8 mouse cellular contexts compared by ENCODE assay signal in the genomic region with DNA sequence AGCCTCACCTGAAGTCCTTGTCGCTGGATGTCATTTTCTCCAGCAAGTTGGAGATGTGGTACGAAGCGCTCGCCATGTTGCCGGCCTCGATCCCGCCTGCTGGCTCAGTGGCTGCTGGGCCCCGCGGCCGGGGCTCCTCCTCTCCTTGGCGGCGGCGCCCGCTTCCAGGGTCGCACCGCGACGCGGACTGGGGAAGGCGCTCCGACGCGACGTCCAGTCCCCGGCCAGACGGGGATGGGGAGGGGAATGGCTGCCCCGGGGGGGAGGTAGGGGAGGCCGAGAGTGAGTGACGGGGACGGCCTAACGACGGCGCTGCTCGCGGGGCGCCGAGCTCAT. TPM values are rescaled to one million over a fixed set of nuclear protein-coding genes. Genes with fewer than 3 reads are reported as not detected.
A peak's percentile ranks its signal among the peaks of the same experiment; 100 is the strongest.
DNase-seq lines count a peak whose midpoint lies in the region; ATAC-seq and TF ChIP-seq lines count a peak whose summit lies in the region.

No protein-coding gene starts in this region.

- no peaks in the 10 kb centered on the region for H3K27me3 ChIP-seq in embryonic facial prominence, embryonic 12.5 days
- H3K27me3 ChIP-seq in intestine, embryonic 15.5 days (replicated peaks), result no peaks in the 10 kb centered on the region
- H3K27me3 ChIP-seq in myocyte (ENCODE audit: control insufficient read depth, insufficient read depth, insufficient read length), result no peaks in the 10 kb centered on the region

- peaks cover 49% of the 10 kb centered on the region for H3K79me2 ChIP-seq in myocyte (ENCODE audit: control insufficient read depth, insufficient read depth)

- H3ac ChIP-seq in myocyte (ENCODE audit: control insufficient read depth, insufficient read length), result peak overlapping the region; percentile 95

- intact Hi-C loops in left cerebral cortex, adult 2 months (cut with DNase I), result no loop called here

- H3K4me1 ChIP-seq in embryonic facial prominence, embryonic 12.5 days, result peaks cover 12% of the 10 kb centered on the region
- peaks cover 8% of the 10 kb centered on the region; the same call in 1 of the 2 replicates for H3K4me1 ChIP-seq in intestine, embryonic 15.5 days (replicated peaks)

- ATAC-seq in embryonic facial prominence, embryonic 12.5 days (ENCODE audit: insufficient number of reproducible peaks, insufficient read depth, low FRiP score, low TSS enrichment), result peak; percentile 72; the same call in 1 of the 2 replicates
- peak; percentile 64 for ATAC-seq in intestine, embryonic 15.5 days

- under 1% methylated on average over 37 of the region's 37 CpGs for WGBS in embryonic facial prominence, embryonic 12.5 days
- under 1% methylated on average over 34 of the region's 37 CpGs for WGBS in intestine, embryonic 15.5 days

- H3K9ac ChIP-seq in embryonic facial prominence, embryonic 12.5 days, result peak overlapping the region; percentile 98
- H3K9ac ChIP-seq in intestine, embryonic 15.5 days, result peak overlapping the region; percentile 99

- H3K27ac ChIP-seq in left cerebral cortex, adult 2 months, result peak overlapping the region; percentile 99
- peak overlapping the region; percentile 99 for H3K27ac ChIP-seq in embryonic facial prominence, embryonic 12.5 days
- H3K27ac ChIP-seq in intestine, embryonic 15.5 days, result peak overlapping the region; percentile 98

- H3K9me3 ChIP-seq in embryonic facial prominence, embryonic 12.5 days, result no peaks in the 10 kb centered on the region
- H3K9me3 ChIP-seq in intestine, embryonic 15.5 days, result no peaks in the 10 kb centered on the region

- peaks cover 16% of the 10 kb centered on the region for H3K36me3 ChIP-seq in embryonic facial prominence, embryonic 12.5 days
- no peaks in the 10 kb centered on the region for H3K36me3 ChIP-seq in intestine, embryonic 15.5 days
- no peaks in the 10 kb centered on the region for H3K36me3 ChIP-seq in myocyte (ENCODE audit: control insufficient read depth, insufficient read depth)

- TF ChIP-seq POLR2A in myocyte (IDR thresholded peaks at IDR 0.05; ENCODE audit: insufficient read length, low read depth), result no peak

- TF ChIP-seq CTCF in left cerebral cortex, adult 2 months (IDR thresholded peaks at IDR 0.05), result no peak

- H3K4me3 ChIP-seq in left cerebral cortex, adult 2 months, result peak overlapping the region; percentile 92
- peak overlapping the region; percentile 99 for H3K4me3 ChIP-seq in embryonic facial prominence, embryonic 12.5 days
- peak overlapping the region; percentile 99 for H3K4me3 ChIP-seq in intestine, embryonic 15.5 days (replicated peaks)
- peak overlapping the region; percentile 66 for H3K4me3 ChIP-seq in myocyte

- peak overlapping the region; percentile 78 for H3K4me2 ChIP-seq in embryonic facial prominence, embryonic 12.5 days (replicated peaks)
- H3K4me2 ChIP-seq in intestine, embryonic 15.5 days (replicated peaks), result peak overlapping the region; percentile 67
- no peak overlapping the region for H3K4me2 ChIP-seq in myocyte (ENCODE audit: low read depth)

- no peak for DNase-seq in left cerebral cortex, adult 2 months (ENCODE audit: extremely low spot score in 1 of 2, low spot score in 2 of 2)
- no peak for DNase-seq in left cerebral cortex, adult 9 months (ENCODE audit: low spot score in 2 of 2)
- DNase-seq in layer of hippocampus, postnatal 25 days (ENCODE audit: extremely low spot score in 1 of 2, low spot score in 1 of 2), result no peak
- DNase-seq in adrenal gland, postnatal 14 days, result no peak
- no peak for DNase-seq in cerebellum, postnatal 4 days (ENCODE audit: low spot score in 2 of 2)

TF ChIP-seq in myocyte, 11 proteins besides CTCF, POLR2A, EP300 and RAD21:
- TF ChIP-seq E2F4 (IDR thresholded peaks at IDR 0.05; ENCODE audit: insufficient read depth), result no peak
- no peak for TF ChIP-seq POLR2AphosphoS2 (IDR thresholded peaks at IDR 0.05; ENCODE audit: insufficient read length, low read depth)
- TF ChIP-seq MYOG (IDR thresholded peaks at IDR 0.05; ENCODE audit: control insufficient read depth in 1 of 3, insufficient read depth in 1 of 3, insufficient read length in 2 of 3, low read depth in 2 of 3), result no peak
- TF ChIP-seq MYOD1 (IDR thresholded peaks at IDR 0.05; ENCODE audit: control insufficient read depth in 1 of 3, insufficient read length in 2 of 3, low read depth in 2 of 3), result no peak
- TF ChIP-seq USF1 (IDR thresholded peaks at IDR 0.05; ENCODE audit: low read depth), result no peak
- no peak for TF ChIP-seq MAX (IDR thresholded peaks at IDR 0.05; ENCODE audit: low read depth)
- TF ChIP-seq TCF3 (IDR thresholded peaks at IDR 0.05; ENCODE audit: insufficient read length, low read depth), result no peak
- TF ChIP-seq CEBPB (IDR thresholded peaks at IDR 0.05; ENCODE audit: insufficient read depth, poor library complexity, severe bottlenecking), result no peak

RNA-seq across cellular contexts. Expression of gene Cand1, which starts 0.3 kb away (rescaled TPM):
- 100 to 1,000 TPM; 144 to 158 TPM for total RNA-seq in left cerebral cortex, adult 2 months (2021)
- 106 and 115 TPM in 2 replicates for polyA plus RNA-seq in embryonic facial prominence, embryonic 12.5 days (2016; fragmentation: Nextera tagmentation; extraction: Ambion mirVana)
- 43.6 and 47.0 TPM in 2 replicates for polyA plus RNA-seq in intestine, embryonic 15.5 days (2015; fragmentation: Nextera tagmentation; extraction: Ambion mirVana)
- polyA plus RNA-seq in myocyte (2012; fragmentation: generic; extraction: Trizol), result 30.8 TPM
- total RNA-seq in layer of hippocampus, postnatal 25 days (2021), result 100 to 1,000 TPM; 146 TPM
- total RNA-seq in adrenal gland, postnatal 14 days (2021), result 88.4 and 95.3 TPM in 2 replicates
